Mouse (Mus musculus): ENCODE data around the gene Cby3. TPM values are rescaled to one million over a fixed set of nuclear protein-coding genes. Genes with fewer than 3 reads are reported as not detected.
"Not testable (repeated sequence)": the region's sequence is repeated elsewhere in the genome, so short reads cannot be mapped to it uniquely, and the experiment has no call there.

Cby3 gene
- polyA plus RNA-seq, 1 experiment from 2014 or later: 0.32 TPM

DNA sequence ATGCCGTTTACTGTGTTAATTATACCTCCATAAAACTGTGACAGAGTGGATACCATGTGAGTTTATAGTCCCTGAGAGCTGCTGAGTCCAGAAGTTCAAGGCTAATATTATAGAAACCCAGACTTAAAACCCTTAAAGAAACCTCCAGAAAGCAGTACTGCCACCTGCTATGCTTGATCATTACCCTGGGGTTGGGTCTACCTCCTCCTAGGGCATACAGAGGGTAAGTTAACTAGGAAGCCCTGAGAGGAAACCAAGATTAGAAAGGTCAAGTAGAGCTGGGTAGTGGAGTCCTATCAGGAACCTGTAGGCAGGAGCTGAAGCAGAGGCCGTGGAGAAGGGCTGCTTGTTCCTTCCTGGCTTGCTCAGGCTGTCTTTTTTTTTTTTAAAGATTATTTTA lies 2.1 kb upstream of the Cby3 start:
- no peak overlapping the region for H3K4me3 ChIP-seq (replicated peaks; ENCODE audit: low read depth, low read length)
- H3K4me2 ChIP-seq (ENCODE audit: low read length): no peak overlapping the region
- H3K36me3 ChIP-seq (ENCODE audit: control insufficient read depth, insufficient read depth, low read length): no peaks in the 10 kb centered on the region
- 94% methylated on average over 2 of the region's 2 CpGs for WGBS
- no peak for DNase-seq
- H3K27ac ChIP-seq (replicated peaks; ENCODE audit: low read depth, low read length): no peak overlapping the region
- no peaks in the 10 kb centered on the region for H3K4me1 ChIP-seq (ENCODE audit: control insufficient read depth, insufficient read depth, low read length)
- H3K9ac ChIP-seq (replicated peaks; ENCODE audit: low read length): no peak overlapping the region
- no peaks in the 10 kb centered on the region for H3K9me3 ChIP-seq (ENCODE audit: control insufficient read depth, low read length)
- no peak for ATAC-seq (ENCODE audit: low FRiP score, low TSS enrichment)
- no peaks in the 10 kb centered on the region for H3K27me3 ChIP-seq (ENCODE audit: control insufficient read depth, insufficient read depth, low read length)

DNA sequence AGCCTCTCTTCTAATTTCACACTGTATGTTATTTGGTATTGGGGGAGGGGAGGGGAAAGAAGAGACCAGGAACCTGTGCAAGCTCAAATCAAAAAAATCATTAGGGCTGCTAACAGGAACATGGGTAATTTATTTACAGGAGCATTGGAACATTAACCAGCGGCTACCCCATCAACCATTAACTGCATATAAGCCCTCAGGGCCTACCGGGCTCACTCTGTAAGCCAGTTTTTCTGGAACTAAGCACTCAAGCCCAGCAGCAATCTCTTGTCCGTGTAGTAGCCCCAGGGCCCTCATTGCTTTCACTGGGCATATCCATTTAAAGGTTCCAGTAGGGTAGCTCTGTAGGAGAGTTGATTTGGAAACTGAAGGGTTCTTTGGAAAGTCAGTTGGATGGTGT lies 589 bp downstream of the Cby3 start:
- H3K4me2 ChIP-seq (ENCODE audit: low read length): no peak overlapping the region
- WGBS: 74% methylated on average over 3 of the region's 3 CpGs
- no peak overlapping the region for H3K27ac ChIP-seq (replicated peaks; ENCODE audit: low read depth, low read length)
- no peaks in the 10 kb centered on the region for H3K27me3 ChIP-seq (ENCODE audit: control insufficient read depth, insufficient read depth, low read length)
- ATAC-seq (ENCODE audit: low FRiP score, low TSS enrichment): no peak
- H3K9ac ChIP-seq (replicated peaks; ENCODE audit: low read length): no peak overlapping the region
- no peak overlapping the region for H3K4me3 ChIP-seq (replicated peaks; ENCODE audit: low read depth, low read length)
- DNase-seq: no peak
- no peaks in the 10 kb centered on the region for H3K36me3 ChIP-seq (ENCODE audit: control insufficient read depth, insufficient read depth, low read length)
- no peaks in the 10 kb centered on the region for H3K9me3 ChIP-seq (ENCODE audit: control insufficient read depth, low read length)
- H3K4me1 ChIP-seq (ENCODE audit: control insufficient read depth, insufficient read depth, low read length): no peaks in the 10 kb centered on the region

DNA sequence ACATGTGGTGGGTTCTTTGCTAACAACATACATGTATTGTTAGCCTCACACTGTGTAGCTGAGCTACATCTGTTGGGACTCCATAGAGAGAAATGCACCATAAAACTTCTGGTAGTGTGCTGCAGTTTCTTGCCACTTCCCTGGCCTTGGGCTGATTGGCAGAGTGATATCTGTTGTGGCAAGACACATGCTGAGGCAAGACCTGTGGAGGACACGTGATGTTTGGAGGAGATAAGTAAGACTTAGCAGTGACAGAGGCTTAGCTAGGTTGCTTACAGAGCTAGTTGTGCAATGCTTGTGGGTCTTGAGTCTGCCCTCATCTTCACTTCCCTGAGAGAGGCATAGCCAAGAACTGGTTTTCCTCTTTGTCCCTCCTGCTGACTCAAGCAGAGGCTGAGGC lies 1.1 kb downstream of the Cby3 start:
- no peak overlapping the region for H3K4me2 ChIP-seq (ENCODE audit: low read length)
- no peak overlapping the region for H3K27ac ChIP-seq (replicated peaks; ENCODE audit: low read depth, low read length)
- H3K9ac ChIP-seq (replicated peaks; ENCODE audit: low read length): no peak overlapping the region
- H3K4me1 ChIP-seq (ENCODE audit: control insufficient read depth, insufficient read depth, low read length): no peaks in the 10 kb centered on the region
- no peak overlapping the region for H3K4me3 ChIP-seq (replicated peaks; ENCODE audit: low read depth, low read length)
- WGBS: 80% methylated on average over 1 of the region's 1 CpGs
- H3K36me3 ChIP-seq (ENCODE audit: control insufficient read depth, insufficient read depth, low read length): no peaks in the 10 kb centered on the region
- H3K27me3 ChIP-seq (ENCODE audit: control insufficient read depth, insufficient read depth, low read length): no peaks in the 10 kb centered on the region
- no peak for DNase-seq
- ATAC-seq (ENCODE audit: low FRiP score, low TSS enrichment): no peak
- H3K9me3 ChIP-seq (ENCODE audit: control insufficient read depth, low read length): no peaks in the 10 kb centered on the region

DNA sequence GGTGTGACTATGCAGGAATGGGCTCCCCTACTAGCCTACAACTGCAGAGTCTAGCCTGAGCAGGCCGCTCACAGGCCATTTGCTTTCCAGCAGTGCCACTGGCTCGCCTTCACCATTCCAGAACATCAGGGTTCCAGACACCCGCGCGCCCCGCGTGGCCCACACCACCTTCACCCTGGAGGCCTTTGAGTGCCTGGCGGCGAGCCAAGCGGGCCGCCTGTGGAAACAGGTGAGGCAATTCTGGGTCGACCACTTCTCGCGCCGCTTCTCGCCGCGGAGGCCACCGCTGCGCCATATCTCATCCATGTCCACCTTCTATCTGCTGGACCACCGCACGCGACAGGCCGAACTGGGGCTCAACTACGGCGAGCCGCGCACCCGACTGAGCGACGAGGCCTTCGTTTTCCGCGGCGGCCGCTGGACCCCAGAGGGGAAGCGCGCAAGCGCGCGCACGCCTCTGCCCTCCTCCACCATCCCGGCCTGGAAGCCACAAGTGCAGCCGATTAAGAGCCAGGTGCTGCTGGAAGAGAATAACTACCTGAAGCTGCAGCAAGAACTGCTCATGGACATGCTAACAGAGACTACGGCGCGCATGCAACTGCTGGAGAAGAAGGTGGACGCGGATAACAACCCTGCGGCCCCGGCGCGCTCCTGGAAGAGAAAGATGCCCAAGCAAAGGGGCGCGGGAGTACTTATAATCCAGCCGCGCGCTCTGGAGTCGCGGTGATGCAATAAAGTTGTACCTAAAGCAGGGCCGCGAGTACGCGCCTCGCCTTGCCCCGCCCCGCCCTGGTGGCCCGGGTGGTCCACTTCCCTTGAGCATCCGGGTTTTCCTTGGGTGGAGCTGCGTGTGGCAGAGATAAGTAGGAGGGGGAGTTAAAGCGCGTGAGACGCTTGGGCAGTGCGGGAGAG lies 4.9 kb downstream of the Cby3 start:
- Histone ChIP-seq H3K4me1 (ENCODE audit: control insufficient read depth, insufficient read depth, low read length) (no peaks in the 10 kb centered on the region), H3K27me3 (ENCODE audit: control insufficient read depth, insufficient read depth, low read length) (no peaks in the 10 kb centered on the region), H3K4me2 (ENCODE audit: low read length) (peak overlapping the region; percentile 78), H3K27ac (replicated peaks; ENCODE audit: low read depth, low read length) (peak overlapping the region; percentile 64), H3K4me3 (replicated peaks; ENCODE audit: low read depth, low read length) (peak overlapping the region; percentile 50), H3K9ac (replicated peaks; ENCODE audit: low read length) (peak overlapping the region; percentile 60), H3K9me3 (ENCODE audit: control insufficient read depth, low read length) (no peaks in the 10 kb centered on the region), H3K36me3 (ENCODE audit: control insufficient read depth, insufficient read depth, low read length) (no peaks in the 10 kb centered on the region)
- DNase-seq: peak; percentile 75
- ATAC-seq (ENCODE audit: low FRiP score, low TSS enrichment): peak; percentile 58; the same call in 1 of the 2 replicates
- 2% methylated on average over 74 of the region's 74 CpGs for WGBS

DNA sequence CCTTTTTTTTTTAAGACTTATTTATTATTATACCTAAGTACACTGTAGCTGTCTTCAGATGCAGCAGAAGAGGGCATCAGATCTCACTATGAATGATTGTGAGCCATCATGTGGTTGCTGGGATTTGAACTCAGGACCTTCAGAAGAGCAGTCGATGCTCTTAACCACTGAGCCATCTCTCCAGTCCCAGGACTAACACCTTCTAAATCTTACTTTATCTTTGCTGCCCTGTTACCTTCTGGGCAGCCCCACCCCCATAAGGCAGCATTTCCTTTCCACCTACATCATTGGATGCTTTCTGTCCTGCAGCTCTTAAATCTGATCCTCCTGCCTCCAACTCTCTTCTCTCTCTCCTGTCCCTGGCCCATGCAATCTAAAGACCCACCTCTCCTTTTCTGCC lies 7.0 kb downstream of the Cby3 start:
- not testable (repeated sequence) for H3K9ac ChIP-seq (replicated peaks; ENCODE audit: low read length); H3K4me2 ChIP-seq (ENCODE audit: low read length); H3K27ac ChIP-seq (replicated peaks; ENCODE audit: low read depth, low read length); H3K27me3 ChIP-seq (ENCODE audit: control insufficient read depth, insufficient read depth, low read length); DNase-seq; H3K4me1 ChIP-seq (ENCODE audit: control insufficient read depth, insufficient read depth, low read length); ATAC-seq (ENCODE audit: low FRiP score, low TSS enrichment); H3K4me3 ChIP-seq (replicated peaks; ENCODE audit: low read depth, low read length); H3K36me3 ChIP-seq (ENCODE audit: control insufficient read depth, insufficient read depth, low read length); H3K9me3 ChIP-seq (ENCODE audit: control insufficient read depth, low read length)
- 82% methylated on average over 1 of the region's 1 CpGs for WGBS

DNA sequence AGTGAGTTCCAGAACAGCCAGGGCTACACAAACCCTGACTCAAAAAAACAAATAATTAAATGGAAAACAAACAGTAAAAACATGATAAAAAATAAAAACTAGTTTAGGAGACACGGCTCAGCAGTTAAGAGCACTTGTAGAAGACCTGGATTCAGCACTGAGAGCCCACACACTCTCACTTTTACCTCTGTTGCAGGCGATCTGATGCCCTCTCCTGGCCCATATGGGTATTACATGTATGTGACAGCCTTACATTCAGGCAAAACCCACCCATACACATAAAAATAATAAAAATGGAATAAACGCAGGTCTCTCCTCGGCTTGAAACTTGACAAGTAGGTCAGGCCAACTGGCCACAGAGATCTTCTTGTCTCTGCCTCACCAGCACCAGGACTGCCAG lies 10.3 kb downstream of the Cby3 start:
- Histone ChIP-seq H3K27ac (replicated peaks; ENCODE audit: low read depth, low read length) (no peak overlapping the region), H3K4me1 (ENCODE audit: control insufficient read depth, insufficient read depth, low read length) (no peaks in the 10 kb centered on the region), H3K9me3 (ENCODE audit: control insufficient read depth, low read length) (no peaks in the 10 kb centered on the region), H3K4me3 (replicated peaks; ENCODE audit: low read depth, low read length) (no peak overlapping the region), H3K4me2 (ENCODE audit: low read length) (no peak overlapping the region), H3K27me3 (ENCODE audit: control insufficient read depth, insufficient read depth, low read length) (no peaks in the 10 kb centered on the region), H3K36me3 (ENCODE audit: control insufficient read depth, insufficient read depth, low read length) (no peaks in the 10 kb centered on the region), H3K9ac (replicated peaks; ENCODE audit: low read length) (no peak overlapping the region)
- WGBS: 8% methylated on average over 4 of the region's 4 CpGs
- ATAC-seq (ENCODE audit: low FRiP score, low TSS enrichment): no peak; the same call in 1 of the 2 replicates
- peak; percentile 90 for DNase-seq

DNA sequence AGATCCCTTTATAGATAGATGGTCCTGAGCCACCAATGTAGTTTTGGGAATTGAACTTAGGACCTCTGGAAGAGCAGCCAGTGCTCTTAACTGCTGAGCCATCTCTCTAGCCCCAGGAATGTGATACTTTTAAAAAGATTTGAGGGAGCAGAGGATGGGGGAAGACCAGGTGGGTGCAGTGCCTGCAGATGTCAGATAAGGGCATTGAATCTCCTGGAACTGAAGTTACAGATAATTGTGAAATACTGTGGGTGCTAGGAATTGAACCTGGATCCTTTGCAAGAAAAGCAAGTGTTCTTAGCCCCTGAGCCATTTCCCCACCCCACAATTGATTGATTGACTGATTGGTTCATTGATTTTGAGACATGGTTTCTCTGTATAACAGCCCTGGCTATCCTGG lies 11.1 kb downstream of the Cby3 start:
- Histone ChIP-seq H3K4me3 (replicated peaks; ENCODE audit: low read depth, low read length) (no peak overlapping the region), H3K4me2 (ENCODE audit: low read length) (no peak overlapping the region), H3K36me3 (ENCODE audit: control insufficient read depth, insufficient read depth, low read length) (no peaks in the 10 kb centered on the region), H3K9ac (replicated peaks; ENCODE audit: low read length) (no peak overlapping the region), H3K27ac (replicated peaks; ENCODE audit: low read depth, low read length) (no peak overlapping the region), H3K4me1 (ENCODE audit: control insufficient read depth, insufficient read depth, low read length) (no peaks in the 10 kb centered on the region), H3K9me3 (ENCODE audit: control insufficient read depth, low read length) (no peaks in the 10 kb centered on the region), H3K27me3 (ENCODE audit: control insufficient read depth, insufficient read depth, low read length) (no peaks in the 10 kb centered on the region)
- ATAC-seq (ENCODE audit: low FRiP score, low TSS enrichment) (no peak), DNase-seq (no peak)

DNA sequence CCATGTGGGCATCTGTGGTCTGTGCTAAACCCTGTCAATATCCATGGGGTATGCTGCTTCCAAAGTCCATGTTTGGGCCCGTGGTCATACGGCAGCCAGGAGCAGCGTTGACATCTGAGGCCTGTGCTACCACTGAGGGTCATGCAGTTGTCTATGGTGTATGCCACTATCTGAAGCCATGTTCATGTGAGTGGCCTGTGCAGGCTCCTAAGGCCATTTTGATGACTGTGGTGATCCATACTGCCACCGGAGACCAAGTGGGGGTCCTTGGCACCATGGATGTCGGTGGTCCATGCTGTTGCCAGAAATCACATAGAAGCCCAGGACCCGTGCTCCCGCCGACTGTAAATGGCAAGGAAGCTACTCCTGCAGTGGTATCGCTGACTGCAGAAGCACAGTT lies 13.3 kb downstream of the Cby3 start:
- Histone ChIP-seq H3K4me2 (ENCODE audit: low read length) (no peak overlapping the region), H3K9me3 (ENCODE audit: control insufficient read depth, low read length) (no peaks in the 10 kb centered on the region), H3K27me3 (ENCODE audit: control insufficient read depth, insufficient read depth, low read length) (no peaks in the 10 kb centered on the region), H3K9ac (replicated peaks; ENCODE audit: low read length) (no peak overlapping the region), H3K4me1 (ENCODE audit: control insufficient read depth, insufficient read depth, low read length) (peaks cover 6% of the 10 kb centered on the region; the same call in 1 of the 2 replicates), H3K36me3 (ENCODE audit: control insufficient read depth, insufficient read depth, low read length) (no peaks in the 10 kb centered on the region), H3K27ac (replicated peaks; ENCODE audit: low read depth, low read length) (no peak overlapping the region), H3K4me3 (replicated peaks; ENCODE audit: low read depth, low read length) (no peak overlapping the region)
- WGBS: 94% methylated on average over 9 of the region's 9 CpGs
- no peak for ATAC-seq (ENCODE audit: low FRiP score, low TSS enrichment)
- no peak for DNase-seq

DNA sequence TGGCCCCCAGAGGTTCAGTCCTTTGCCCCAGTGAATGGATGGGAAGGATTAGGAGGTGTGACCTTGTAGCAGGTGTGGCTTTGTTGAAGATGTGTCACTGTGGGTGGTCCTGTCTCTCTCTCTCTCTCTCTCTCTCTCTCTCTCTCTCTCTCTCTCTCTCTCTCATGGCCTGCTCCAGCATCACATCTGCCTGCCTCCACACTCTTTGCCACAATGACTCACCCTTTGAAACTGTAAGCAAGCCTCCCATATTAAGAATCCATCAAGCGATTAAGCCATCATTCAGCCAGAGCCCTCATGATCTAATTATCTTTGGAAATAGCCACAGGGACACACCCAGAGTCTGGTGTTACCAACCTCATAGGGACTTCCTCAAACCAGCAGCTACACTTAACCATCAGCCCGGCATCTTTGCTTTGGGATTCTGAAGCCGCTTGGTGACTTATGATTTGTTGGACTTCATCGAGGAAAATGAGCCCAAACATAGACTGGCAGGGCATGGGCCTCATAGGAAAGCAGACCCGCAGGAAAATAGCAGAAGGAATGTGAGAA lies 15.2 kb downstream of the Cby3 start:
- no peak overlapping the region for H3K9ac ChIP-seq (replicated peaks; ENCODE audit: low read length)
- no peak for DNase-seq
- WGBS: 90% methylated on average over 5 of the region's 5 CpGs
- no peak overlapping the region for H3K4me2 ChIP-seq (ENCODE audit: low read length)
- no peak overlapping the region for H3K4me3 ChIP-seq (replicated peaks; ENCODE audit: low read depth, low read length)
- no peak for ATAC-seq (ENCODE audit: low FRiP score, low TSS enrichment)
- no peak overlapping the region for H3K27ac ChIP-seq (replicated peaks; ENCODE audit: low read depth, low read length)
- no peaks in the 10 kb centered on the region for H3K9me3 ChIP-seq (ENCODE audit: control insufficient read depth, low read length)
- no peaks in the 10 kb centered on the region for H3K36me3 ChIP-seq (ENCODE audit: control insufficient read depth, insufficient read depth, low read length)
- H3K27me3 ChIP-seq (ENCODE audit: control insufficient read depth, insufficient read depth, low read length): no peaks in the 10 kb centered on the region
- H3K4me1 ChIP-seq (ENCODE audit: control insufficient read depth, insufficient read depth, low read length): peaks cover 6% of the 10 kb centered on the region; the same call in 1 of the 2 replicates
